Mouse (Mus musculus): ENCODE measurements at regions not wholly inside any gene's neighbourhood (a gene's known extent, or its start where the extent isn't known, plus 50 kb on each side); places are given as distances from the start of the nearest gene placed in this dataset.

- Histone ChIP-seq H3K4me1 (ENCODE audit: control insufficient read depth, insufficient read depth, low read length) (no peaks in the 10 kb centered on the region), H3K4me2 (ENCODE audit: low read depth, low read length) (no peak overlapping the region), H3K9me3 (ENCODE audit: control insufficient read depth, low read length) (no peaks in the 10 kb centered on the region), H3K27me3 (replicated peaks; ENCODE audit: control insufficient read depth, insufficient read depth, low read length) (no peaks in the 10 kb centered on the region), H3K27ac (ENCODE audit: low read length) (no peak overlapping the region), H3K36me3 (ENCODE audit: control insufficient read depth, insufficient read depth, low read length) (no peaks in the 10 kb centered on the region), H3K9ac (ENCODE audit: low read depth, low read length) (no peak overlapping the region), H3K4me3 (ENCODE audit: low read length) (no peak overlapping the region)
- 94% methylated on average over 3 of the region's 3 CpGs for WGBS
- ATAC-seq, result no peak
Observed at GRCm38 (mm10) chr10:25039926-25040325, 112.6 kb upstream of the Arg1 start.

GRCm38 (mm10) chr10:25036928-25037327, 109.6 kb upstream of the Arg1 start:
- Histone ChIP-seq H3K9me3 (ENCODE audit: control insufficient read depth, low read length) (no peaks in the 10 kb centered on the region), H3K4me1 (ENCODE audit: control insufficient read depth, insufficient read depth, low read length) (no peaks in the 10 kb centered on the region), H3K27ac (ENCODE audit: low read length) (no peak overlapping the region), H3K36me3 (ENCODE audit: control insufficient read depth, insufficient read depth, low read length) (no peaks in the 10 kb centered on the region), H3K4me2 (ENCODE audit: low read depth, low read length) (no peak overlapping the region), H3K4me3 (ENCODE audit: low read length) (no peak overlapping the region), H3K9ac (ENCODE audit: low read depth, low read length) (no peak overlapping the region), H3K27me3 (replicated peaks; ENCODE audit: control insufficient read depth, insufficient read depth, low read length) (no peaks in the 10 kb centered on the region)
- 84% methylated on average over 3 of the region's 3 CpGs for WGBS
- no peak for ATAC-seq

DNA sequence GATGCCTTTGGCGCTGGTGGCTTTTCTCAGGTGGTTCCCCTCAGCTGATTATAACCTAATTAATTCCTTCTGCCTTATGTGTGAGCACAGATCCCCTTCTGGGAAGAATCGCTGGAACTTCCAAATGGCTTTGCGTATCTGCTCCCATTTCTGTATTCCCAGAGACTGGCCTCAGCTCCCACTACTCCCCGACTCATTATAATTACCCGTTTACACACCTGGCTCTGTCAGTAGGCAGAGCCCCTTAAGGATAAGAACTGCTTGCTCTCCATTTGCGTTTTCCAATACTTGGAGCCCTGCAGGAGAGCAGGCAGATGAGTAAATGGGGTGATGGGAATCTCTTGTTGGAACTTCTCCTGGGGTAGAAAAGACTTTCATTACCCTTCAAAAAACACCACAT, 108.1 kb upstream of the Arg1 start:
- H3K9ac ChIP-seq (ENCODE audit: low read depth, low read length), result no peak overlapping the region
- H3K9me3 ChIP-seq (ENCODE audit: control insufficient read depth, low read length), result no peaks in the 10 kb centered on the region
- H3K36me3 ChIP-seq (ENCODE audit: control insufficient read depth, insufficient read depth, low read length), result no peaks in the 10 kb centered on the region
- no peak overlapping the region for H3K4me2 ChIP-seq (ENCODE audit: low read depth, low read length)
- no peak overlapping the region for H3K4me3 ChIP-seq (ENCODE audit: low read length)
- no peaks in the 10 kb centered on the region for H3K4me1 ChIP-seq (ENCODE audit: control insufficient read depth, insufficient read depth, low read length)
- 89% methylated on average over 6 of the region's 6 CpGs for WGBS
- H3K27me3 ChIP-seq (replicated peaks; ENCODE audit: control insufficient read depth, insufficient read depth, low read length), result no peaks in the 10 kb centered on the region
- no peak for ATAC-seq
- H3K27ac ChIP-seq (ENCODE audit: low read length), result no peak overlapping the region

- Histone ChIP-seq H3K4me1 (ENCODE audit: control insufficient read depth, insufficient read depth, low read length) (no peaks in the 10 kb centered on the region), H3K4me2 (ENCODE audit: low read depth, low read length) (no peak overlapping the region), H3K27me3 (replicated peaks; ENCODE audit: control insufficient read depth, insufficient read depth, low read length) (no peaks in the 10 kb centered on the region), H3K9ac (ENCODE audit: low read depth, low read length) (no peak overlapping the region), H3K4me3 (ENCODE audit: low read length) (no peak overlapping the region), H3K9me3 (ENCODE audit: control insufficient read depth, low read length) (no peaks in the 10 kb centered on the region), H3K36me3 (ENCODE audit: control insufficient read depth, insufficient read depth, low read length) (no peaks in the 10 kb centered on the region), H3K27ac (ENCODE audit: low read length) (no peak overlapping the region)
- WGBS, result 69% methylated on average over 1 of the region's 1 CpGs
- ATAC-seq, result no peak
Observed at GRCm38 (mm10) chr10:25032625-25033024, 105.3 kb upstream of the Arg1 start.

GRCm38 (mm10) chr10:25029387-25029915, 102.2 kb upstream of the Arg1 start:
- Histone ChIP-seq H3K4me2 (ENCODE audit: low read depth, low read length) (no peak overlapping the region), H3K4me3 (ENCODE audit: low read length) (no peak overlapping the region), H3K27ac (ENCODE audit: low read length) (no peak overlapping the region), H3K27me3 (replicated peaks; ENCODE audit: control insufficient read depth, insufficient read depth, low read length) (no peaks in the 10 kb centered on the region), H3K9me3 (ENCODE audit: control insufficient read depth, low read length) (no peaks in the 10 kb centered on the region), H3K4me1 (ENCODE audit: control insufficient read depth, insufficient read depth, low read length) (no peaks in the 10 kb centered on the region), H3K9ac (ENCODE audit: low read depth, low read length) (no peak overlapping the region), H3K36me3 (ENCODE audit: control insufficient read depth, insufficient read depth, low read length) (no peaks in the 10 kb centered on the region)
- WGBS, result 58% methylated on average over 6 of the region's 6 CpGs
- no peak for ATAC-seq

GRCm38 (mm10) chr10:25023601-25024157, 96.4 kb upstream of the Arg1 start:
- ATAC-seq, result no peak
- Histone ChIP-seq H3K27ac (ENCODE audit: low read length) (no peak overlapping the region), H3K36me3 (ENCODE audit: control insufficient read depth, insufficient read depth, low read length) (no peaks in the 10 kb centered on the region), H3K4me1 (ENCODE audit: control insufficient read depth, insufficient read depth, low read length) (no peaks in the 10 kb centered on the region), H3K9me3 (ENCODE audit: control insufficient read depth, low read length) (no peaks in the 10 kb centered on the region), H3K9ac (ENCODE audit: low read depth, low read length) (no peak overlapping the region), H3K27me3 (replicated peaks; ENCODE audit: control insufficient read depth, insufficient read depth, low read length) (no peaks in the 10 kb centered on the region), H3K4me3 (ENCODE audit: low read length) (no peak overlapping the region), H3K4me2 (ENCODE audit: low read depth, low read length) (no peak overlapping the region)
- 75% methylated on average over 7 of the region's 7 CpGs for WGBS

DNA sequence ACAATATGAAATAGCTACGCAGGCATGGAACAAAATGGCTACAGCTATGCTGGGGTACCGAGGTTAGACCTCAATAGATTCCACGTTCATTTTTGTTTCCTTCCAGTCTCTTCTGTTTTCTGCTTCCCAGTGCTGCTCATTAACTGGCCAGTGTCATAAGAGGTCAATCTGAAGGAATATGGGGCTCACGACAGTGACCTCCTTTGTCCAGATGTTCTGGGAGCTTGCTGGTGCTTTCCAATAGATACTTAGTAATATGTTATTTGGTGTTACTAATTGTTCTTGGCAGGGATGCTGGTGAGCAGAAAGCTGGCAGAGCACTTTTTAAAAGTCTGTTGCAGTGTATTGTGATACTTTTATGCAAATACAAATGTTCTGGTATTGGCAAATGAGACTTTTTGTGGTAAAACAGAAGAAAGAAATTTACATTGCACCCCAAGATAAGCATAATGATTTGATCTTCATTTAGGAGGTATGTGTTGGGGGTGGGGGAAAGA, 95.8 kb upstream of the Arg1 start:
- WGBS, result 84% methylated on average over 4 of the region's 4 CpGs
- H3K36me3 ChIP-seq (ENCODE audit: control insufficient read depth, insufficient read depth, low read length), result no peaks in the 10 kb centered on the region
- ATAC-seq, result no peak
- H3K9ac ChIP-seq (ENCODE audit: low read depth, low read length), result no peak overlapping the region
- H3K4me3 ChIP-seq (ENCODE audit: low read length), result no peak overlapping the region
- H3K9me3 ChIP-seq (ENCODE audit: control insufficient read depth, low read length), result no peaks in the 10 kb centered on the region
- no peak overlapping the region for H3K27ac ChIP-seq (ENCODE audit: low read length)
- H3K4me1 ChIP-seq (ENCODE audit: control insufficient read depth, insufficient read depth, low read length), result no peaks in the 10 kb centered on the region
- H3K4me2 ChIP-seq (ENCODE audit: low read depth, low read length), result no peak overlapping the region
- no peaks in the 10 kb centered on the region for H3K27me3 ChIP-seq (replicated peaks; ENCODE audit: control insufficient read depth, insufficient read depth, low read length)

- no peaks in the 10 kb centered on the region for H3K27me3 ChIP-seq (replicated peaks; ENCODE audit: control insufficient read depth, insufficient read depth, low read length)
- 64% methylated on average over 2 of the region's 2 CpGs for WGBS
- no peak overlapping the region for H3K4me3 ChIP-seq (ENCODE audit: low read length)
- no peak overlapping the region for H3K9ac ChIP-seq (ENCODE audit: low read depth, low read length)
- no peaks in the 10 kb centered on the region for H3K9me3 ChIP-seq (ENCODE audit: control insufficient read depth, low read length)
- H3K4me1 ChIP-seq (ENCODE audit: control insufficient read depth, insufficient read depth, low read length), result no peaks in the 10 kb centered on the region
- H3K27ac ChIP-seq (ENCODE audit: low read length), result no peak overlapping the region
- no peak overlapping the region for H3K4me2 ChIP-seq (ENCODE audit: low read depth, low read length)
- no peaks in the 10 kb centered on the region for H3K36me3 ChIP-seq (ENCODE audit: control insufficient read depth, insufficient read depth, low read length)
- no peak for ATAC-seq
Observed at GRCm38 (mm10) chr10:25018946-25019345, 91.7 kb upstream of the Arg1 start.

- no peaks in the 10 kb centered on the region for H3K36me3 ChIP-seq (ENCODE audit: control insufficient read depth, insufficient read depth, low read length)
- H3K9me3 ChIP-seq (ENCODE audit: control insufficient read depth, low read length), result no peaks in the 10 kb centered on the region
- H3K4me3 ChIP-seq (ENCODE audit: low read length), result no peak overlapping the region
- H3K27ac ChIP-seq (ENCODE audit: low read length), result no peak overlapping the region
- no peaks in the 10 kb centered on the region for H3K27me3 ChIP-seq (replicated peaks; ENCODE audit: control insufficient read depth, insufficient read depth, low read length)
- H3K9ac ChIP-seq (ENCODE audit: low read depth, low read length), result no peak overlapping the region
- H3K4me1 ChIP-seq (ENCODE audit: control insufficient read depth, insufficient read depth, low read length), result no peaks in the 10 kb centered on the region
- ATAC-seq, result no peak
- no peak overlapping the region for H3K4me2 ChIP-seq (ENCODE audit: low read depth, low read length)
- 90% methylated on average over 1 of the region's 1 CpGs for WGBS
Observed at GRCm38 (mm10) chr10:25017843-25018242, 90.6 kb upstream of the Arg1 start.

DNA sequence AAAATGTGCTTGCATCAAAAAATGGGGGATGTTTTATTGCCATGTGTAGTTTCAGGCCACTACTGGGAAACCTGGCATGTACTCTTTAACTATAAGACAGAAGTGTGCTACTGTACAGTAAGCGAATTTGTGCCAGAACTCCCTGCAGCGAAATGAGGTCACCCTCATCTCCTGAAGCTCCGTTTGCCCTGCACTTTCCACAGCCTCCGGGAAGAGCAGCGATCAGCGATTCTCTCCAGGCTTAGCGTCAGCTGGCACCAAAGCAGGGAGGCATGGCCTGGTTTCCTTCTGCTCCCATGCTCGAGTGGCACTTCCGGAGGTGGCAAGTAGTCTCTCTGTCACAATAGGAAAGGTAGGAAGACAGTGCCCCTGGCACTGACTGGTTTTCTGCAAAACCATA, 88.8 kb upstream of the Arg1 start:
- H3K27ac ChIP-seq (ENCODE audit: low read length), result no peak overlapping the region
- 73% methylated on average over 9 of the region's 9 CpGs for WGBS

More for the DNA sequence above, 88.8 kb upstream of the Arg1 start:
- ATAC-seq, result no peak
- no peak overlapping the region for H3K9ac ChIP-seq (ENCODE audit: low read depth, low read length)
- H3K4me3 ChIP-seq (ENCODE audit: low read length), result no peak overlapping the region
- no peaks in the 10 kb centered on the region for H3K9me3 ChIP-seq (ENCODE audit: control insufficient read depth, low read length)
- no peaks in the 10 kb centered on the region for H3K27me3 ChIP-seq (replicated peaks; ENCODE audit: control insufficient read depth, insufficient read depth, low read length)
- no peaks in the 10 kb centered on the region for H3K4me1 ChIP-seq (ENCODE audit: control insufficient read depth, insufficient read depth, low read length)
- H3K36me3 ChIP-seq (ENCODE audit: control insufficient read depth, insufficient read depth, low read length), result no peaks in the 10 kb centered on the region
- no peak overlapping the region for H3K4me2 ChIP-seq (ENCODE audit: low read depth, low read length)
